Mouse (Mus musculus) myocyte (in vitro differentiated cells): ENCODE results near the gene Ndufa11. TPM values are rescaled to one million over a fixed set of nuclear protein-coding genes. Genes with fewer than 3 reads are reported as not detected.
A peak's percentile ranks its signal among the peaks of the same experiment; 100 is the strongest.

Experiments used
- H3K27me3 ChIP-seq: one replicate; pipeline ENCODE4 v1.6.1; 2011; ENCODE audit not compliant: control insufficient read depth, insufficient read depth, insufficient read length
- H3K36me3 ChIP-seq: one replicate; pipeline ENCODE4 v1.6.1; 2011; ENCODE audit not compliant: control insufficient read depth, insufficient read depth
- H3K4me2 ChIP-seq: one replicate; pipeline ENCODE4 v1.6.1; 2011; ENCODE audit warnings: low read depth, control low read depth
- H3K4me3 ChIP-seq: one replicate; pipeline ENCODE4 v1.5.1; 2011; ENCODE audit warnings: mild to moderate bottlenecking, control low read depth, moderate library complexity
- H3K79me2 ChIP-seq: one replicate; pipeline ENCODE4 v1.6.1; 2011; ENCODE audit not compliant: control insufficient read depth, insufficient read depth
- H3ac ChIP-seq: one replicate; pipeline ENCODE4 v1.6.1; 2011; ENCODE audit not compliant: control insufficient read depth, insufficient read length
- CEBPB ChIP-seq: IDR thresholded peaks from 2 replicates; pipeline ENCODE4 v1.6.1; 2011; ENCODE audit warnings: mild to moderate bottlenecking, moderate library complexity; ENCODE audit not compliant: poor library complexity, insufficient read depth, severe bottlenecking
- E2F4 ChIP-seq: IDR thresholded peaks from one replicate; pipeline ENCODE4 v1.6.1; 2011; ENCODE audit warnings: mild to moderate bottlenecking, control low read depth, moderate library complexity; ENCODE audit not compliant: insufficient read depth
- MAX ChIP-seq: IDR thresholded peaks from one replicate; pipeline ENCODE4 v1.6.1; 2011; ENCODE audit warnings: low read depth, mild to moderate bottlenecking, control low read depth
- MYOD1 ChIP-seq, 3 experiments: IDR thresholded peaks; one replicate each; pipeline ENCODE4 v1.6.1; 2011; ENCODE audit warnings: control low read depth in 2 of 3, low read depth in 2 of 3, mild to moderate bottlenecking in 2 of 3, moderate library complexity in 1 of 3; ENCODE audit not compliant: insufficient read length in 2 of 3, control insufficient read depth in 1 of 3
- MYOG ChIP-seq, 3 experiments: IDR thresholded peaks; one replicate each; pipeline ENCODE4 v1.6.1; 2011; ENCODE audit warnings: control low read depth in 2 of 3, low read depth in 2 of 3, mild to moderate bottlenecking in 2 of 3; ENCODE audit not compliant: insufficient read length in 2 of 3, control insufficient read depth in 1 of 3, insufficient read depth in 1 of 3
- POLR2A ChIP-seq: IDR thresholded peaks from one replicate; pipeline ENCODE4 v1.6.1; 2011; ENCODE audit warnings: low read depth, mild to moderate bottlenecking, control low read depth, moderate library complexity; ENCODE audit not compliant: insufficient read length
- POLR2AphosphoS2 ChIP-seq: IDR thresholded peaks from one replicate; pipeline ENCODE4 v1.6.1; 2011; ENCODE audit warnings: low read depth, control low read depth; ENCODE audit not compliant: insufficient read length
- REST ChIP-seq: IDR thresholded peaks from one replicate; pipeline ENCODE4 v1.6.1; 2011; ENCODE audit warnings: mild to moderate bottlenecking, control low read depth, moderate library complexity; ENCODE audit not compliant: insufficient read depth, insufficient read length
- SRF ChIP-seq: IDR thresholded peaks from one replicate; pipeline ENCODE4 v1.6.1; 2011; ENCODE audit warnings: low read depth; ENCODE audit not compliant: control insufficient read depth, insufficient read length
- TCF12 ChIP-seq: IDR thresholded peaks from one replicate; pipeline ENCODE4 v1.6.1; 2011; ENCODE audit warnings: mild to moderate bottlenecking, control low read depth; ENCODE audit not compliant: poor library complexity, insufficient read depth, severe bottlenecking
- TCF3 ChIP-seq: IDR thresholded peaks from one replicate; pipeline ENCODE4 v1.6.1; 2011; ENCODE audit warnings: low read depth, control low read depth; ENCODE audit not compliant: insufficient read length
- USF1 ChIP-seq: IDR thresholded peaks from one replicate; pipeline ENCODE4 v1.6.1; 2011; ENCODE audit warnings: low read depth, mild to moderate bottlenecking, control low read depth, moderate library complexity
- polyA plus RNA-seq: library from polyadenylated mRNA; unstranded; fragments of >200 nt; fragmentation: generic; extraction: Trizol; gene quantifications from one replicate; pipeline ENCODE4 v1.2.1, GENCODE M21; 2012; ENCODE audit warnings: missing spikeins

Ndufa11 gene
- polyA plus RNA-seq, 1 experiment, result 469 TPM

DNA sequence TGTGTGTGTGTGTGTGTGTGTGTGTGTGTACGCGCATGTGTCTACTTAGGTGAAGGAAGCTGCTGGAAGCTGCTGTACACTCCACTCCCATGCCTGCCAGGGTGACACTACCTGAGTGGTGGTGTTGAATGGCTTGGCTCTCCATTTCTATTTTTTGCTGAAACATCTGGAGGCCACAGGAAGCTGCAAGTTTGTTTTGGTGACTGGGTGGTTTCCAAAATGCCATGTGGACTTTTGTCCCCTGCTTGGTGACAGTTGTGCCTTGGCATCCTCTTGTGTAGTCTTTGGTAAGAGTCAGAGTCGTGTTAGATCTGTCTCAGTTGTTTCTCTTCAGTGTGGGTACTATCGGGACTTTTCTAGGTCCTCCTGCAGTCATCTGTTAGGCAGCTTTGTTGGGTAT lies 30.8 kb upstream of the Ndufa11 start:
- no peaks in the 10 kb centered on the region for H3K27me3 ChIP-seq
- H3K4me2 ChIP-seq, result no peak overlapping the region
- TF ChIP-seq MYOG (IDR thresholded peaks at IDR 0.05; ENCODE audit: control insufficient read depth in 1 of 3, insufficient read depth in 1 of 3, insufficient read length in 2 of 3, low read depth in 2 of 3) (no peak), POLR2A (no peak), SRF (no peak), USF1 (no peak), REST (no peak), CEBPB (no peak), E2F4 (no peak), MYOD1 (IDR thresholded peaks at IDR 0.05; ENCODE audit: control insufficient read depth in 1 of 3, insufficient read length in 2 of 3, low read depth in 2 of 3) (no peak), POLR2AphosphoS2 (no peak), TCF3 (no peak), MAX (no peak), TCF12 (no peak)
- H3K79me2 ChIP-seq, result peaks cover 72% of the 10 kb centered on the region
- peaks cover 21% of the 10 kb centered on the region for H3K36me3 ChIP-seq
- no peak overlapping the region for H3ac ChIP-seq
- H3K4me3 ChIP-seq, result no peak overlapping the region

DNA sequence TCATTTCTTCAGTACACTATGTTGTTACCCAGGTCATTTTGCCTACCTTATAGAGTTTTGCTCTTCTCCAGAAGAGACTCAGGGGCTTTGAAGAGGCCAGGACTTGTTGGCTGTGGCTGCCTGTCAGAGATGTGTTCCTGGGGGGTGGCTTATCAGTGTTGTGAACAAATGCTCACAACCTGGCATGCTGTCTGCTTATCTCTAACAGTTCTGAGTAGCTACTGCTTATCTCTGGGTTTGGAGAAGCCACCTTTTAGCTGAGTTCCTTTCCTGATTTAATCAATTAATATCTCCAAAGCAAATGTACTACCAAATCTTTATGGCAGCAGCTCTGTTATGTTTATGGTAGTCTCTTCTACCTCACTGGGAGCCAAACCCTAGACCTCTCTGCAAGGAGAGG lies 29.5 kb upstream of the Ndufa11 start:
- Histone ChIP-seq H3K79me2 (peaks cover 62% of the 10 kb centered on the region), H3K36me3 (peaks cover 19% of the 10 kb centered on the region), H3ac (no peak overlapping the region), H3K4me2 (no peak overlapping the region), H3K27me3 (no peaks in the 10 kb centered on the region), H3K4me3 (no peak overlapping the region)
- TF ChIP-seq POLR2AphosphoS2, result no peak
- TF ChIP-seq TCF3, result no peak
- no peak for TF ChIP-seq MYOG (IDR thresholded peaks at IDR 0.05; ENCODE audit: control insufficient read depth in 1 of 3, insufficient read depth in 1 of 3, insufficient read length in 2 of 3, low read depth in 2 of 3)
- no peak for TF ChIP-seq SRF
- TF ChIP-seq MAX, result no peak

DNA sequence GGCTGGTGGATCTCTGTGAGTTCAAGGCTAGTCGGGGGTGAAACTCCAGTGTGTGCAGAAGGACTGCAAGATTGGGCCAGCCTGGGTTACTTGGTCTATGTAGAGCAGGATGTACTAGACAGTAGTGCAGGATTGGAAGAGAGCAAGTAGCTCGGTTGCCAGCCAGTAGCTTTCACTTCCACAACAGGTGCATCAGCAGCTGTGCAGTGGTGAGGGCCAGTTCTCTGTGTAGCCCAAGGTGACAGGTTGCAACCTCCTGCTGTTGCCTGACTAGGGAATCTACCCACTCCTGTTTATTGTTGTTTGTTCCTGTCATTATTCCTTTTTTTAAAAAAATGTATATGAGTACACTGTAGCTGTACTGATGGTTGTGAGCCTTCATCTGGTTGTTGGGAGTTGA lies 28.9 kb upstream of the Ndufa11 start:
- no peaks in the 10 kb centered on the region for H3K27me3 ChIP-seq
- H3K4me2 ChIP-seq, result no peak overlapping the region
- H3K79me2 ChIP-seq, result peaks cover 56% of the 10 kb centered on the region
- no peak for TF ChIP-seq MAX
- TF ChIP-seq MYOD1 (IDR thresholded peaks at IDR 0.05; ENCODE audit: control insufficient read depth in 1 of 3, insufficient read length in 2 of 3, low read depth in 2 of 3), result peak in 2 of 3 experiments; percentile 31 to 68
- peak in 1 of 3 experiments; percentile 28 for TF ChIP-seq MYOG (IDR thresholded peaks at IDR 0.05; ENCODE audit: control insufficient read depth in 1 of 3, insufficient read depth in 1 of 3, insufficient read length in 2 of 3, low read depth in 2 of 3)
- TF ChIP-seq TCF12, result no peak
- H3K4me3 ChIP-seq, result no peak overlapping the region
- peaks cover 19% of the 10 kb centered on the region for H3K36me3 ChIP-seq
- H3ac ChIP-seq, result no peak overlapping the region

DNA sequence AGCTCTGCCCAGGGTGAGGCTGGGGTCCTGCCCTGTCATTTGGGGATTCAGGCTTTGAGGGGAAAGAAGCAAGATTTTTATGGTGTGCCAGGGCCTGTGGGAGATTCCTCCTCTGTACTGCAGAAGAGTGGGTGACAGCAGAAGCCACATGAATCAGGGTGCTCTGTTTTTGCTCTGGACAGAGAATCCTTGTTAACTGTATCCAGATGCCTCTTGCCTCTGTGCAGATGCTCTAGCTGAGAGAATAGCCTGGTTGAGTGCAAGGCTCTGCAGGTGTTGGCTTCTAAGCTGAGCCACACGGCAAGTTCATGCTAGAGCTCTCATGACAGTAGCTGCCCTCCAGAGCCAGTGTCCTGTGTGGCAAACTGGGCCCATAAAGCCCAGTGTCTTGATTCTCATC lies 24.2 kb upstream of the Ndufa11 start:
- H3K4me3 ChIP-seq, result no peak overlapping the region
- no peak for TF ChIP-seq POLR2A
- no peak for TF ChIP-seq MAX
- no peak for TF ChIP-seq TCF12
- TF ChIP-seq TCF3, result no peak
- TF ChIP-seq MYOG (IDR thresholded peaks at IDR 0.05; ENCODE audit: control insufficient read depth in 1 of 3, insufficient read depth in 1 of 3, insufficient read length in 2 of 3, low read depth in 2 of 3), result no peak
- TF ChIP-seq SRF, result no peak
- TF ChIP-seq CEBPB, result no peak
- TF ChIP-seq USF1, result no peak
- no peak for TF ChIP-seq REST
- TF ChIP-seq MYOD1 (IDR thresholded peaks at IDR 0.05; ENCODE audit: control insufficient read depth in 1 of 3, insufficient read length in 2 of 3, low read depth in 2 of 3), result no peak
- TF ChIP-seq POLR2AphosphoS2, result no peak
- H3K79me2 ChIP-seq, result peaks cover 33% of the 10 kb centered on the region
- no peak overlapping the region for H3ac ChIP-seq
- no peak overlapping the region for H3K4me2 ChIP-seq
- peaks cover 23% of the 10 kb centered on the region for H3K36me3 ChIP-seq
- H3K27me3 ChIP-seq, result no peaks in the 10 kb centered on the region

- peaks cover 28% of the 10 kb centered on the region for H3K36me3 ChIP-seq
- H3K79me2 ChIP-seq, result peaks cover 28% of the 10 kb centered on the region
- no peak overlapping the region for H3K4me3 ChIP-seq
- H3K4me2 ChIP-seq, result no peak overlapping the region
- TF ChIP-seq USF1 (peak; percentile 11), TCF3 (no peak)
- H3ac ChIP-seq, result no peak overlapping the region
- no peaks in the 10 kb centered on the region for H3K27me3 ChIP-seq
These were observed 23.7 kb upstream of the Ndufa11 start for GRCm38 (mm10) chr17:56693851-56694310.
